Mouse (Mus musculus): ENCODE results near the gene Tmem9. TPM values are rescaled to one million over a fixed set of nuclear protein-coding genes. Genes with fewer than 3 reads are reported as not detected.

Gene Tmem9
- polyA plus RNA-seq, 1 experiment from 2014 or later, result 122 TPM

DNA sequence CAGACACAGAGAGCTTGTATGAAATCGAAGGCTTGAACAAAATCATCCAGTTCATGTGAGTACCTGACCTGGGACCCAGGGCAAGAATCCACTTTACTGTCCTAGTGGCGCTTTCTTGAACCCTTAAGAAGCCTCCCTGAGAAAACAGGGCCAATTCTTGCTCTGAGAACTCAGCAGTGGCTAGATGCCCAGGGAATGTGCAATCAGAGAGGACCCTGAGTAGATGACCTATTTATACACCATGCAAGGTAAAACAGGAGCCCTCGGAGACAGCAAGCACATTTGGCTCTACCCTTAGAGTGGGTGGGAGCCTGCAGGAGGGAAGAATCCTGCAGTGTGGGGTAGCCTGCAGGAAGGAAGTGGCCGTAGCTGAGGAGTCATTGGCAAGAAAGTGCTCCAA lies 69.7 kb downstream of the Tmem9 start:
- in situ Hi-C loops (cut with MboI; ENCODE audit: low pct_unique_long_range_greater_than_20kb), result no loop called here
- CTCF ChIA-PET, result interaction anchor here (1.5 kb wide), 1 partner anchor 92 kb away, joined by 3 read pairs; no protein-coding TSS in a partner anchor
- DNase-seq (ENCODE audit: low read depth, low spot score), result no peak
- peaks cover 6% of the 10 kb centered on the region for H3K27me3 ChIP-seq
- no peak for TF ChIP-seq CTCF (IDR thresholded peaks at IDR 0.05)
- no peak for ATAC-seq
- POLR2A ChIA-PET, result no interaction called here

DNA sequence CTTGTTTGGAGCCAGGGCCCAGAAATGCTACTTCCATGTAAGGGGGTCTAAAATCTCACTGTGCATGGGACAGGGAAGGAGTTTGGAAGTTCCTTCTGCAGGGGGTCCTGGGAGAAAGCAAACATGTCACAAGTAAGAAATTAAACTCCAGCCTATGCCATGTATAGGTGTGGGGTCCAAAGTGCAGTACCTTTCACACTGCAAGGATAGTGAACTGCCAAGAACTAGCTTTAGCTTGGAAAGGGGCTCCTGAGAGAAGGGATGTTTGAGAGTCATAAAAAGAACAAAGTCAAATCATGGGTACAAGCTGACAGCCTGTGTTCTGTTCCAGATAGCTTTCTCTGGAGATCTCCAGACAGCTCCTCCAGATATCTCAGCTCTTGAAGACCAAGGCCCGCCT lies 73.2 kb downstream of the Tmem9 start:
- no peak for DNase-seq (ENCODE audit: low read depth, low spot score)
- ChIA-PET CTCF (no interaction called here), POLR2A (no interaction called here)
- no peak for ATAC-seq
- peaks cover 23% of the 10 kb centered on the region for H3K27me3 ChIP-seq
- in situ Hi-C loops (cut with MboI; ENCODE audit: low pct_unique_long_range_greater_than_20kb), result no loop called here
- TF ChIP-seq CTCF (IDR thresholded peaks at IDR 0.05), result no peak

Other genes starting within 250 kb of the Tmem9 start
- gene Phlda3, start 242.0 kb upstream of the Tmem9 start, polyA plus RNA-seq (2021), result 104 TPM
- gene Tnni1, start 228.7 kb upstream of the Tmem9 start, polyA plus RNA-seq (2021), result 0.83 TPM
- 138 TPM for gene Lad1, start 189.6 kb upstream of the Tmem9 start, polyA plus RNA-seq (2021)
- 1.1 TPM for gene Tnnt2, start 171.8 kb upstream of the Tmem9 start, polyA plus RNA-seq (2021)
- gene Pkp1, start 88.9 kb upstream of the Tmem9 start, polyA plus RNA-seq (2021), result 0.03 TPM
- gene Igfn1, start 1.8 kb upstream of the Tmem9 start, polyA plus RNA-seq (2021), result not detected
- gene Ascl5, start 42.7 kb downstream of the Tmem9 start, polyA plus RNA-seq (2021), result not detected
- not detected for gene Cacna1s, start 44.6 kb downstream of the Tmem9 start, polyA plus RNA-seq (2021)
- 2.4 TPM for gene Kif21b, start 123.2 kb downstream of the Tmem9 start, polyA plus RNA-seq (2021)
- gene Mroh3, start 204.7 kb downstream of the Tmem9 start, polyA plus RNA-seq (2021), result 0.91 TPM
- gene Inava, start 226.1 kb downstream of the Tmem9 start, polyA plus RNA-seq (2021), result 21.6 TPM

Measured in Patski (cell line).